Mouse (Mus musculus): ENCODE data around the gene Kcp. TPM values are rescaled to one million over a fixed set of nuclear protein-coding genes. Genes with fewer than 3 reads are reported as not detected.

Gene Kcp
- 10 to 100 TPM; 10.0 to 14.4 TPM for total RNA-seq (2021)
- long read RNA-seq = 0 reads

DNA sequence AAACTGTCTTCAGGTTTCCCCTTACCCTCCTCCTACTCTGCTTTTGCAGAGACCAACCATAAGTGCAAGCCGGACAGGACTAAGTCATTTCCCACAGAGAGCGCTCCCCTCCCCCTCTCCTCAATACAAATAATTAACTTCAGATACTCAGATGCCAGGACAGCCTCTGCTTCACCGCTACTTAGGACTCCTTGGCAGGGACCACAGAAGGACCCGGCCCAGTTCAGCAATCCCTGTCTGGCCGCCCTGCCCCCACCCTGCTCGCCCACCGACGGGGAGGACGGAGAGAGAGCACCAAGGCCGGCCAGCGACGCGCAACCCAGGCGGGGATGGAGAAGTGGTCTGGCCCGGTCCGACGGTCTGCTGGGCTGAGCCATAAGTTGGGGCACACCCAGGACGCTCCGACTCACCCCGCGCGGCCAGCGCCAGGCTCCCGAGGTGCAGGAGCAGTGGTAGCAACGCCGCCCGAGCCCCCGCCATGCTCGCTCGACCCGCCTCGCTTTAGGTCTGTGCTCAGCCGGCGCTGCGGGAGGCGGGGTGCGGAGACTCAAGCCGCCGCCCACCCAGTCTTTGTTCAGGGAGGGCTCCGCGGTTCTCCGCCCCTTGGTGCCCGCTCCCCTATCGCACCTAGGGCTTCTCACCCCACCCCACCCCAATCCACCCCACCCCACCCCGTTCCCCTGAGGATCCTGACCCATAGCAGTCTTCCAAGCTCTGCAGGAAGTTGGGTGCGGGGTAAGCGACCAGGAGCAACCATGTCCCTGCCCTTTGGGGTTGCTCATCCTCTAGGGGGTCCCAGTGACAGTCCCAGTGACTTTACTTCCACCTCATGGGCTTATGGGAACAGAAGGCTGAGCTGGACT is at the start of gene Kcp:
TSS of gene Kcp (minus strand) at position 506 of the 863 bp plus-strand sequence.
- no peak for DNase-seq (ENCODE audit: low spot score in 2 of 2)

DNA sequence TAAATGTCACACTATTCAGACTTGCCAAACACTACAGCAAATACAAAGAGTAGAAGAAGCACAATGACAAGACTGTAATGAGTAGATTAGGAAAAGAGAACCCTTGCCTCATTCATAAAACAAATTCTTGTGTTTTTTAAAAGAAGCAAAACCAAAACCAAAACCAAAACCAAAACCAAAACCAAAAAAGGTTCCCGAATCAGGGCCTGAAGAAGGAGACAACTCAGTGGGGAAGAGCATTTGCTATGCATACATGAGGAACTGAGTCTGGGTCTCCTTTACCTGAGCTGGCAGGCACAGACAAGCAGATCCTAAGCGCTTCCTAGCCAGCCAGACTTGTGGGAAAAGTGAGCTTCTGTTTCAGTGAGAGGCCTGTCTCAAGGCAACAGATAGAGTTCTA is 49.4 kb upstream of the Kcp start:
- DNase-seq (ENCODE audit: low spot score in 2 of 2) = no peak

GRCm38 (mm10) chr6:29552526-29552925 is 44.8 kb upstream of the Kcp start:
- no peak for DNase-seq (ENCODE audit: low spot score in 2 of 2)

GRCm38 (mm10) chr6:29548086-29548485 is 40.3 kb upstream of the Kcp start:
- no peak for DNase-seq (ENCODE audit: low spot score in 2 of 2)

DNA sequence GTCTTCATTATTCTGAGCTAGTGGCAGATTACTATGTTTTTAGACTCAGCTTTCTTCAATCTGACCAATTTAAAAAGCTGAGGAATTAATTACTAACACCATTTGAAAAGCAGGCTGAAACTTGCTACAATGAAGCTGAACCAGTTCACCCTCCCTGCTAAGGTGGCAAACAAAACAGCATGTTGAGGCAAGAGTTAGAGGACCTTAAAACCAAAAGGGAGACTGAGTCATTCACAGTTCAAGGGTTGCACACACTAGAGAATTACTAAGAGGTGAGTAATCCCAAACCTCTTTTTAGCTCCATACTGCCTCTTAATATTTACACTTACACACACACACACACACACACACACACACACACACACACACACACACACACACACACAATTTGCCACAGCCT is 39.8 kb upstream of the Kcp start:
- no peak for DNase-seq (ENCODE audit: low spot score in 2 of 2)

DNA sequence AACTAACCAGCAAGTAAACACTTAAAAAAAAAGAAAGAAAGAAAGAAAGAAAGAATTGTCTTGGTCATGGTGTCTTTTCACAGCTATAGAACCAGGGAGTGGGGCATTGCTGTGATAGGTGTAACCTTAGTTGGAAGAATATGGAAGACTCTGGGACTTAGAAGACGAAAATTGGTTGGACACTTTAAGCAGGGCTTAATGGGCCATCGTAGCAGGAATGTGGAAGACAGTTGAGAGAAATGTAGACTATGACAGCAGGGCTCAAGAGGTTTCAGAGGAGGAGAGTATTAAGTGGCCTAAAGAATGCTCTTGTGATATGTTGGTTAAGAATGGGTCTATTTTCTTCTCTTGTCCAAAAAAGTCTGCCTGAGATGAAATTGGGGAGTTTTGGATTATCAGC is 37.9 kb upstream of the Kcp start:
- DNase-seq (ENCODE audit: low spot score in 2 of 2) = no peak

- no peak for DNase-seq (ENCODE audit: low spot score in 2 of 2)
These were observed 33.2 kb upstream of the Kcp start for GRCm38 (mm10) chr6:29540956-29541355.

DNA sequence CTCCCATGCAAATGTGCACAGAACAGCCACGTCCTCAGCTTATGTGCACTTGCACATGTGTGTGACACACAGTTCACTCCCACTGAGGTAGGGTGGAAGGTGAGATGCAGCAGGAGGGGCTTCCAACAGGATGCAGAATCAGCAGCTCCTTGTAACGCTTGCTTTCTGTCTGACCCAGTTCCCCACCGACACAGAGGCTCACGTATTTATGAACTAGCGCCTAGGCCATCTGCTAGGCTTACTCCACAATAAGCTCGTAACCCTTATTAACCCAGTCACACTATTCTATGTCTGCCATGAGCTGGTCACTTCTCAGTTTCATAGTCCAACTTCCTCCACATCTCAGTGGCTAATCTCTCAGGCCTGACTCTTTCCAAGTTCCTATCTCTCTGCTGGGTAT is 32.5 kb upstream of the Kcp start:
- DNase-seq (ENCODE audit: low spot score in 2 of 2) = no peak

DNA sequence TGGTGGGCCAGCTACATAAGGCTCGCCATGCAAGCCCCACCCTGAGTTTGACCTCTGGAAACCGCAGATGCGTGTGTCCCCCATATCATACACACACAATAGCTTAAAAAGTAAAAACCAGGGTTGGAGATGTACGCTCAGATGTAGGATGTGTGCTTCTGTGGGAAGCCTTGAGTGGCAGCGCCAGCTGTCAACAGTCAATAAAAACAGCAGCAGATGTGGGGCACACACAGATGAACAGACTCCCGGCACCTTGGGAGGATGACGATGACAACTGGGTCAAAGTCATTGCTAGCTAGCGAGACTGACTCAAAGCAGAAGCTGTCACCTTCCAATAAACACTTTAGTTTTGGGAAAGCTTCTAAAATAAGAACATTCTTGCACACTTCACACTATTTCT is 31.8 kb upstream of the Kcp start:
- DNase-seq (ENCODE audit: low spot score in 2 of 2) = no peak

- DNase-seq (ENCODE audit: low spot score in 2 of 2) = no peak
These were observed 29.5 kb upstream of the Kcp start for GRCm38 (mm10) chr6:29537221-29537620.

DNA sequence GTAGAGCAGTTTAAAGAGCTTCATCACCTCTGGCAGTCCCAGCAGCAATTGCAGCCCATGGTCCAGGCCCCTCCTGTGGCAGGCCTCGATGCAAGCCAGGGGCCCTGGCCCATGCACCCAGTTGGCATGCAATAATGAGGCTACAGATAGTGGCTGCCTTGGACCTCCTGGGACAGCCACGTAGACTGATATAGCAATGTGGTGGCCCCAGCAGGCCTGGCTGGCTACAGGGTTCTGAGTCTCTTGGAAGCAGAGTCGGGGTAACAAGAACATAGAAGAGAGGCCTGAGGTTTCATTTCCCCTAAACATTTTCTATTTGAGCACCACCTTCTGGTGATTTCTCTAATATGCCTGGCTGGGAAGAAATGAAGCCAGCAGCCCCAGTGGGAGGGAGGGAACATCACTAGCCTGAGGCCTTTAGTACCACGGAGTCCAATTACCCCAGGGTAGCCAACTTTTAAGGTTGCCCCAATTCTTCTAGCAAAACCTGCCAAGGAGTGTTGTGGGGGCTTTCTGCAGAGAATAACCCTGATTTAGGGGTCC is 29.0 kb upstream of the Kcp start:
- peak in 1 of 2 experiments; percentile 56 for DNase-seq (ENCODE audit: low spot score in 2 of 2)

GRCm38 (mm10) chr6:29535316-29535715 is 27.6 kb upstream of the Kcp start:
- no peak for DNase-seq (ENCODE audit: low spot score in 2 of 2)

GRCm38 (mm10) chr6:29530050-29530449 is 22.3 kb upstream of the Kcp start:
- DNase-seq (ENCODE audit: low spot score in 2 of 2) = no peak

GRCm38 (mm10) chr6:29529444-29529820 is 21.7 kb upstream of the Kcp start:
- no peak for DNase-seq (ENCODE audit: low spot score in 2 of 2)

DNA sequence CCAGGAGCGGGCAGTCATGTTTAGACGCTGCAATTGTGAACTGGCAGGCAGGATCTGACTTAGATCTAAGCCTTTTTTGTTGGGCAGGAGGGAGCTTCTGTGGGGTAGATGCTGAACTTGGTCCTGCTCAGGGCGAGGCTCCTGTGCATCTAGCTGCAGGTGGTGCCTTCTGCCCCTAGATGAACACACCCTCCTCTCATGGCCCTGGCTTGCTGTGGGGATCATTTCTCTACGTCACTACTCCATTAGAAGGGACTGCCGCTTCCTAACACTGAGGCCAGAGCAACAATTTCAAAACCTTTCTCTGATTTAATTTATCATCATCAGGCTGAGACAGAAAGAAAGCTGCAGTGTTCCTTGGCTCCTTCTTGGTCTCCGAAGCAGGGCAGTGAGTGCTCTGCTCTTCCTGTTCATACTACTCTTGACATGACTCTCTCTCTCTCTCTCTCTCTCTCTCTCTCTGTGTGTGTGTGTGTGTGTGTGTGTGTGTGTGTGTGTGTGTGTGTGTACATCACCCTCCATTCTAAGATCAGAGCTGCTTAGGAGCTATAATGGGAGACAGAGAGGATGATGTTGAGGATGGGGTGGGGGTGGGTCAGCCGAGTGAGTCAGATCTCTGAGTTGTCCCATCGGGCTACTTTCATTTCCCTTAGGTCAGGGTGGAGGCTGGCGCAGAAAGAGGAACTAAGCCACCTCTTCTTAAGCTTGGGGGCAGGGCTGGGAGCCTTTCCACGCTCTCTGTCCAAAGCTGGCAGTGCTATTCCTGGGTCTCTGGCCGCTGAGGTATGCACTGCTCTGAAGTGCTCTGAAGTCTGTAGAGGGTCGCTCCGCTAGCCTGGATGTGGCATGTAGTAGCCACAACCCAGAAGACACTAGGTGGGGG is 21.1 kb upstream of the Kcp start:
- DNase-seq (ENCODE audit: low spot score in 2 of 2) = no peak

DNA sequence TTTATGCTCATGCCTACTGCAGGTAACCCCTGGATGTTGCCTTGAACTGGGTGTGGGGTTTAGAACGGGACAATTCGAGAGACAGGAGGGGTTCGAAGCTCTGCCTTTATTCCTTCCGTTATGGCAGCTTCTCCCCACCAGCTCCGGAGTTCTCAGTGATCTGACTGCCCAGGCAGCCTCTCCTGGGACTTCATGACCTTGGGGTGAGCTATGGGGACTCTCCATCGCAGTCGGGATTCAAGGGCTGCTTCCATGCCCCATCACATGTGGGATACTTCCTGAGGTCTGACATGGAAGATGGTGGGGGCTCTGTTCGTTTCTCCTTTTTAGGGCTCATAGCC is 20.4 kb upstream of the Kcp start:
- no peak for DNase-seq (ENCODE audit: low spot score in 2 of 2)

- no peak for DNase-seq (ENCODE audit: low spot score in 2 of 2)
These were observed 19.8 kb upstream of the Kcp start for GRCm38 (mm10) chr6:29527361-29528164.

DNA sequence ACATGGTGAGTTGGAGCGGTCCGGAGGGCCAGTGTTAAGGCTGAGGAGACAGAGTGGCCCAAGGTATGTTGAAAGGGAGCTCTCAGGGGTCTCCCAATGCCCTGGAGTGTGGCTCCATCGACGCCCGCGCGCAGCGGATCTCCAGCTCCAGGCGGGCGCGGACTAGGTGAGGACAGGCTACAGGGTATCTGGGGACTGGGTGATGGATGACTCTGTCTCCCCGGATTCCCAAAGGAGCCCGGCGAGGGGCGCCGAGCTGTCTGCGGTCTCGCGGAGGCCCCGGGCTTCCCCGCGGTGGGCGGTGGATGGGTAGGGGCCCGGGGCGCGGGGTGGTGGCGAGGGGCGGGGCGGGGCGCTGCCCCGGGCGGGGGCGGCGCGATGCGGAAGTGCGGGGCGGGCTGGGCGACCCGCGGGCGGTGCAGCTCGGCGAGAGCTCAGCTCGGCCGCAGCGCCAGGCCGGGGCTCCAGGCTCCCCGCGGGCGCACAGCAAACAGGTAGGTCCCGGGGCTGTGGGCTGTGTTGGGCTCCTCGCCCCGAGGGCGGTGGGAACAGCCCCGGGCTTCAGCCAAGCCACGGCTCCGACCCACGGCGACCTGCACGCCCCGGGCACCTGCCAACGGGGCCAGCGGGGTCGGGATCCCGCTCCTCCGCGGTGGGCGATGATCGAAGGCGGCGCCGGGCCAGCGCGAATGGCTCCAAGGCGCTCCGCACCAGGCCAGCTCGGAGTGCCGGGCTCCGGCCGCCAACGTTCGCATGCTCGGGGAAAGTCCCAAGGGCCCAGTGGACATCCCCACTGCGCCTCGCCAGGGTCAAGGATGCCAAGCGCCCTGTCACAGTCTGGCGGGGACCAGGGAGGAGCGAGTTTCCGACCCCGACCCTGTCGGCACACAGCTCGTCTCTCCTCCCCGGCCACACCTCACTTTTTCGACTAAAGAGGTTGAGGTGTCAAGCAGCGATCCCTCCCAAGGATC is 18.8 kb upstream of the Kcp start, which contains the start of gene Irf5:
TSS of gene Irf5 (plus strand) at position 345 of the 971 bp plus-strand sequence.
- no peak for DNase-seq (ENCODE audit: low spot score in 2 of 2)

DNA sequence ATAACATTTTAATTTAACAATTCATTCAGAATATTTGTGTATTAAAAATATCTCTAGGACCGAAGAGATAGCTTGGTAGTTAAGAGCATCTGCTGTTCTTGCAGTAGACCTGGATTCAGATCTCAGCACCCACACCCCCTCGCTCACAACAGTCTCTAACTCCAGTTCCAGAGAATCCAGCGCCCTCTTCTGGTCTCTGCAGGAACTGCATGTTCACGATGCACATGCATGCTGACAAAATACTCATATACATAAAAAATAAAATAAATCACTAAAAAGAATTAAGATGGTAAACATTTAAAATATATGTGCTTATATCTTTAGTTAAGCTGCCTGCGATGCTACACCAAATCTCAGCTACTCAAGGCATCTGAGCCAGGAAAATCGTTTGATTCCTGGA is 17.5 kb upstream of the Kcp start:
- no peak for DNase-seq (ENCODE audit: low spot score in 2 of 2)

DNA sequence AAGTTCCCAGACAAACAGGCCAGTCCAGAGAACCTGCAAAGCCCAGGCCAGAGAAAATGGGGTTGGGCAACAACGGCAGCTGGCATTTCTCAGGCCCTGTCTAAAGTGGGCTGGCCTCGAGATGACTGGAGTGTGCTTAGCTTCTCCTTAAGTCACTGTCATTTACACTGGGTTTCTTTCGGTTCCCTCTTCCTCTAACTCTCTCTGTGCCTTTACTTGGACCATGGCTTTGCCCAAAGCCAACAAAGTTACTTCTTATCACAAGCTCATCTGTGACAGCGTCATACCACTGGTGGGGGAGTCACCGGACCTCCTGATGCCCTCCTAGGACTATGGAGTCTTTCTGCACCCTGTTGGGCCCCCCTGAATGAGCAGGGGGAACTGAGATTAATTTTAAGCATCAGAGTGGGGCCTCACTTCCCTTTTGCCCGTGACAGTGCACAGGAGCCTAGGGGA is 16.3 kb upstream of the Kcp start:
- no peak for DNase-seq (ENCODE audit: low spot score in 2 of 2)

All from layer of hippocampus, postnatal 10 days (tissue).